ENCODE assay signal across 8 mouse cellular contexts in genomic region chr8:3392771-3393710, GRCm38 (mm10). TPM values are rescaled to one million over a fixed set of nuclear protein-coding genes. Genes with fewer than 3 reads are reported as not detected.
A peak's percentile ranks its signal among the peaks of the same experiment; 100 is the strongest.
DNase-seq lines count a peak whose midpoint lies in the region; ATAC-seq and TF ChIP-seq lines count a peak whose summit lies in the region.

Gene Arhgef18, plus strand, starts transcription at chr8:3393006.

- no peaks in the 10 kb centered on the region for H3K9me3 ChIP-seq in hindbrain, embryonic 15.5 days

- H3K36me3 ChIP-seq in hindbrain, embryonic 15.5 days = no peaks in the 10 kb centered on the region

- H3K4me1 ChIP-seq in cortical plate, adult 2 months (ENCODE audit: control insufficient read depth, insufficient read depth, low read length) = peaks cover 3% of the 10 kb centered on the region; the same call in 1 of the 2 replicates
- peaks cover 32% of the 10 kb centered on the region for H3K4me1 ChIP-seq in hindbrain, embryonic 15.5 days (replicated peaks)

- H3K27ac ChIP-seq in cortical plate, adult 2 months (ENCODE audit: insufficient read depth, low read length) = 0 out of 2 replicates have a peak within 1 kb of the TSS, but pooled peaks have one; percentile 34
- peak within 1 kb of the TSS; percentile 83 for H3K27ac ChIP-seq in gastrocnemius, adult 2 months
- H3K27ac ChIP-seq in hindbrain, embryonic 15.5 days (replicated peaks) = peak within 1 kb of the TSS; percentile 65; the same call in 1 of the 2 replicates

- intact Hi-C loops in gastrocnemius, adult 2 months (cut with DNase I) = loop anchor here (5.0 kb wide), 1 partner anchor 59 kb away; no protein-coding TSS in a partner anchor

- peak within 1 kb of the TSS; percentile 69 for H3K9ac ChIP-seq in hindbrain, embryonic 15.5 days

- H3K4me3 ChIP-seq in cortical plate, adult 2 months (ENCODE audit: insufficient read depth, low read length) = peak within 1 kb of the TSS; percentile 98
- H3K4me3 ChIP-seq in gastrocnemius, adult 2 months = peak within 1 kb of the TSS; percentile 96
- H3K4me3 ChIP-seq in hindbrain, embryonic 15.5 days = peak within 1 kb of the TSS; percentile 78

- H3K4me2 ChIP-seq in hindbrain, embryonic 15.5 days = peak within 1 kb of the TSS; percentile 66

- DNase-seq in adipocyte (ENCODE audit: low spot score) = peak; percentile 87
- peak; percentile 94 for DNase-seq in gastrocnemius, adult 2 months
- peak; percentile 71 to 74 for DNase-seq in layer of hippocampus, postnatal 25 days (ENCODE audit: extremely low spot score in 1 of 2, low spot score in 1 of 2)
- DNase-seq in lung, postnatal 10 days = peak; percentile 94
- peak; percentile 88 for DNase-seq in ovary, postnatal 36 days (ENCODE audit: low spot score)
- DNase-seq in thymus, postnatal 14 days = peak; percentile 67

- TF ChIP-seq POLR2A in cortical plate, adult 2 months (IDR thresholded peaks at IDR 0.05; ENCODE audit: extremely low read depth, insufficient read depth, low read length) = peak; percentile 64

- TF ChIP-seq CTCF in cortical plate, adult 2 months (IDR thresholded peaks at IDR 0.05; ENCODE audit: extremely low read depth, insufficient read depth, low read length) = no peak
- no peak for TF ChIP-seq CTCF in gastrocnemius, adult 2 months (IDR thresholded peaks at IDR 0.05)

- WGBS in hindbrain, embryonic 15.5 days = under 1% methylated on average over 48 of the region's 48 CpGs

- ATAC-seq in hindbrain, embryonic 15.5 days (ENCODE audit: low FRiP score, low read depth) = peak; percentile 96

- H3K27me3 ChIP-seq in hindbrain, embryonic 15.5 days = no peaks in the 10 kb centered on the region

RNA-seq across cellular contexts. Expression of gene Arhgef18, which starts in this region (rescaled TPM):
- 33.0 and 34.2 TPM in 2 replicates for polyA plus RNA-seq in cortical plate, adult 2 months (2012; rRNA removed)
- 10 to 100 TPM in 1 of 2 experiments, 1 to 10 TPM in 1; 6.9 to 11.8 TPM for total RNA-seq in gastrocnemius, adult 2 months (2021)
- polyA plus RNA-seq in hindbrain, embryonic 15.5 days (2015; fragmentation: Nextera tagmentation; extraction: Ambion mirVana) = 10.3 and 11.5 TPM in 2 replicates
- 10 to 100 TPM; 41.6 to 43.6 TPM for total RNA-seq in layer of hippocampus, postnatal 25 days (2021)

Comparison
In these comparisons a context has a peak if more than half of its experiments do, and no peak if none do; other contexts are left out.
1. Peak in every context shown above with its lines: DNase-seq, ATAC-seq, H3K4me3 ChIP-seq and H3K27ac ChIP-seq.